Mouse (Mus musculus) testis, adult 2 months (tissue): Measurements from ENCODE around the gene Cntn5.

Experiments used
- CTCF ChIP-seq: fragments of 200-500 bp; IDR thresholded peaks from 2 replicates; pipeline ENCODE4 v1.5.1; 2012; ENCODE audit warnings: low read depth, mild to moderate bottlenecking, inconsistent platforms, low read length, moderate library complexity; ENCODE audit not compliant: control insufficient read depth, insufficient read depth, insufficient replicate concordance
- POLR2A ChIP-seq: fragments of 200-500 bp; IDR thresholded peaks from 2 replicates; pipeline ENCODE4 v1.6.1; 2012; ENCODE audit warnings: low read depth, mild to moderate bottlenecking, inconsistent platforms, low read length, moderate library complexity; ENCODE audit not compliant: control insufficient read depth

- TF ChIP-seq POLR2A (no peak), CTCF (no peak)
Observed at GRCm38 (mm10) chr9:10879758-10880157, 24.8 kb downstream of the Cntn5 start.
